Mouse (Mus musculus): ENCODE results near the gene Ifi203. TPM values are rescaled to one million over a fixed set of nuclear protein-coding genes. Genes with fewer than 3 reads are reported as not detected.
"Not testable (repeated sequence)": the region's sequence is repeated elsewhere in the genome, so short reads cannot be mapped to it uniquely, and the experiment has no call there.

Gene Ifi203
- polyA plus RNA-seq, 1 experiment from 2014 or later: 0.17 TPM

DNA sequence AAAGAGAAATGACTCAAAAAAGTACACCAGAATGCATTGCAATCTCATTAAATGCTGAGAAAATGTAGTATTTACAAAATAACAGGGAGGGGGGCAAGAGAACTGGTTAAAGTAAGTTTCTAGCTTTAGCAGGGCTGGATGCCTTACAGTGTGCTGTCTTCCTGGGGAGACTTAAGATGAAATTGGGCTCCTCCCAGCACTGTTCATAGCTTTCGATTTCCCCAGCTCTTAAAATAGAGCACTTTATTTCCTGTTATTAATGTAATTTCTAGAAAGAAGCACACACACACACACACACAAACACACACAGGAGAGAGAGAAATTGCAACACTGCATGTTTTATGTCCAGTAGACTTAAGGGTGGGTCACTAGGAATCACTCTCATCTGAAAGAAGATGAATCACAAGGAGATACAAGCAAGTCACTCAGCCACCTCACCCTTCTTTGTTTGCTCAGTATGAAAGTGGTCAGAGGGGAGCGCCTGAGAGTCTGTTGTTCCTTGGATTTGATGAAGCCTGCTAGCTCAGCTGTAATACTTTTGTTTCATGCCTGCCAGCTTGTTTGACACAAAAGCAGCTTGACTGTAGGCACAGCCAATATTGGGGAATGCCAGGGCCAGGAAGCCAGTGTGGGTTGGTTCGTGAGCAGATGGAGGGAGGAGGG, 62.3 kb downstream of the Ifi203 start:
- H3K4me1 ChIP-seq (ENCODE audit: control insufficient read depth, insufficient read depth, low read length); H3K4me3 ChIP-seq (ENCODE audit: low read depth, low read length); DNase-seq (ENCODE audit: low spot score); H3K9ac ChIP-seq (replicated peaks; ENCODE audit: low read length); ATAC-seq (replicated peaks; ENCODE audit: insufficient number of reproducible peaks, low FRiP score, low TSS enrichment, low read depth); H3K9me3 ChIP-seq (replicated peaks; ENCODE audit: control insufficient read depth, low read length); H3K4me2 ChIP-seq (ENCODE audit: low read depth, low read length); H3K36me3 ChIP-seq (replicated peaks; ENCODE audit: control insufficient read depth, insufficient read depth, low read depth, low read length); H3K27ac ChIP-seq (replicated peaks; ENCODE audit: low read depth, low read length); H3K27me3 ChIP-seq (ENCODE audit: control insufficient read depth, insufficient read depth, low read length): not testable (repeated sequence)
- 81% methylated on average over 3 of the region's 3 CpGs for WGBS

DNA sequence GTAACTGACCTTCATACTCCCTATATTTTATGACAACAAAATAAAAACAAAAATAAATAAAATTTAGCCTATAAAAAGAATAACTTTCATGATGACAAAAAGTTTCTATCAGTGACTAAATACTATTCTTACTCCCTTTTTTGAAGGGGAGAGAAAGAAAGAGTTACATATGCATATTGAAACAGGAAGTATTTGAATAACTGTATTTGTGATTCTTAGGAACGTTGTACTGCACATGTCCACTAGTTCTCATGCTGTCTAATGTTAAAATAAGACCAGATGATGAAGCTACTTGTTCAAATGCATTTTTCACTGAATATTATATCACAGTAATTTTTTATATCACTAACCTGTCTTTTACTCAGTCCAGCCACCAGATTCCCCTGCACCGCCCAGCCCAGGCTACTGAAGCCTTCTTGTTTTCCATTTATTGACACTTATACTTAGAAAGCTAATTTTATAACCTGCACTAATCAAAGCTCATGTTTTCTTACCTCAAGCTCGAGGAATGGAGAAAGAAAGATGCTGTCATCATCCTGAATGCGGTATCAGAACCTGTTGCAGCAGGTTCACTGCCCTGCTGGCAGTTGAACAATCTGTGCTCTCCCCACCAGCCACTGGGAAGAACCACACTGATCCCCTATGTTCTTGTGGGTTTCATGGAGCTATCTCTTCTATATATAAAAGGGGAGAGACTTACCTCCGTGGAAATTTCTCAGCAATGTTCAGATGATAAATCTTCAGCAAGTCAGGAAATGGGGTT, 63.1 kb downstream of the Ifi203 start:
- not testable (repeated sequence) for H3K27ac ChIP-seq (replicated peaks; ENCODE audit: low read depth, low read length); H3K27me3 ChIP-seq (ENCODE audit: control insufficient read depth, insufficient read depth, low read length); ATAC-seq (replicated peaks; ENCODE audit: insufficient number of reproducible peaks, low FRiP score, low TSS enrichment, low read depth); H3K4me2 ChIP-seq (ENCODE audit: low read depth, low read length); H3K4me1 ChIP-seq (ENCODE audit: control insufficient read depth, insufficient read depth, low read length); H3K36me3 ChIP-seq (replicated peaks; ENCODE audit: control insufficient read depth, insufficient read depth, low read depth, low read length); H3K9ac ChIP-seq (replicated peaks; ENCODE audit: low read length); DNase-seq (ENCODE audit: low spot score); H3K9me3 ChIP-seq (replicated peaks; ENCODE audit: control insufficient read depth, low read length); H3K4me3 ChIP-seq (ENCODE audit: low read depth, low read length)
- WGBS: 82% methylated on average over 5 of the region's 5 CpGs

DNA sequence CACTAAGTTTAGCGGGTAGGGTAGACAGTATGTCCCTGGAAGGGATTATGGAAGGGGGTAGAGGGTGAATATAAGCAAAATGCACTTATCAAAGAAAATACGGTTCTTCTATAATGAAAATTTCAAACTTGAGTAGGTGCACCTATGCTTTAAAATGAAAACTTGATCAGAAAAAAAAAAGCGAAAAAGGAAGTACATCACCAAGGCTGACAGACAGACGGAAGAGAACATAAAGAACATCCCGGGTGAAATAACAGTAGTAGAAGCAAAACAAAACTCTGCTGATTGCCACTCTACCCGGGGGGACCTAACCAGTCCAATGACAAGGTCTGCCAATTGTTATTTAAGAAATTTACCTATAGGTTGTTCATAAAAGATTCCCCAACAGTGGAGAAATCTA, 64.2 kb downstream of the Ifi203 start:
- H3K4me1 ChIP-seq (ENCODE audit: control insufficient read depth, insufficient read depth, low read length); DNase-seq (ENCODE audit: low spot score); H3K9me3 ChIP-seq (replicated peaks; ENCODE audit: control insufficient read depth, low read length); H3K27me3 ChIP-seq (ENCODE audit: control insufficient read depth, insufficient read depth, low read length); ATAC-seq (replicated peaks; ENCODE audit: insufficient number of reproducible peaks, low FRiP score, low TSS enrichment, low read depth); H3K4me3 ChIP-seq (ENCODE audit: low read depth, low read length); H3K4me2 ChIP-seq (ENCODE audit: low read depth, low read length); H3K27ac ChIP-seq (replicated peaks; ENCODE audit: low read depth, low read length); H3K9ac ChIP-seq (replicated peaks; ENCODE audit: low read length); H3K36me3 ChIP-seq (replicated peaks; ENCODE audit: control insufficient read depth, insufficient read depth, low read depth, low read length): not testable (repeated sequence)
- WGBS: 86% methylated on average over 6 of the region's 6 CpGs

- not testable (repeated sequence) for H3K4me2 ChIP-seq (ENCODE audit: low read depth, low read length); H3K27ac ChIP-seq (replicated peaks; ENCODE audit: low read depth, low read length); H3K9ac ChIP-seq (replicated peaks; ENCODE audit: low read length); H3K36me3 ChIP-seq (replicated peaks; ENCODE audit: control insufficient read depth, insufficient read depth, low read depth, low read length); H3K4me3 ChIP-seq (ENCODE audit: low read depth, low read length); DNase-seq (ENCODE audit: low spot score); H3K27me3 ChIP-seq (ENCODE audit: control insufficient read depth, insufficient read depth, low read length); H3K9me3 ChIP-seq (replicated peaks; ENCODE audit: control insufficient read depth, low read length); H3K4me1 ChIP-seq (ENCODE audit: control insufficient read depth, insufficient read depth, low read length); ATAC-seq (replicated peaks; ENCODE audit: insufficient number of reproducible peaks, low FRiP score, low TSS enrichment, low read depth)
- 77% methylated on average over 1 of the region's 1 CpGs for WGBS
These were observed 65.3 kb downstream of the Ifi203 start for GRCm38 (mm10) chr1:173877125-173877524.

Other genes starting within 250 kb of the Ifi203 start
- 0.74 and 0.95 TPM in 2 replicates for gene Ifi207, start 200.9 kb downstream of the Ifi203 start, polyA plus RNA-seq (2014; fragmentation: Nextera tagmentation; extraction: Ambion mirVana)
- 1.00 and 1.0 TPM in 2 replicates for gene Ifi204, start 175.7 kb downstream of the Ifi203 start, polyA plus RNA-seq (2014; fragmentation: Nextera tagmentation; extraction: Ambion mirVana)
- gene Ifi211, start 29.6 kb downstream of the Ifi203 start, polyA plus RNA-seq (2014; fragmentation: Nextera tagmentation; extraction: Ambion mirVana): 0.28 and 0.40 TPM in 2 replicates
- 0.49 and 0.75 TPM in 2 replicates for gene Mndal, start 181 bp downstream of the Ifi203 start, polyA plus RNA-seq (2014; fragmentation: Nextera tagmentation; extraction: Ambion mirVana)
- gene Ifi202b, start 40.1 kb upstream of the Ifi203 start, polyA plus RNA-seq (2014; fragmentation: Nextera tagmentation; extraction: Ambion mirVana): 0.20 and 0.36 TPM in 2 replicates
- not detected in 2 replicates for gene Ifi205, start 89.1 kb upstream of the Ifi203 start, polyA plus RNA-seq (2014; fragmentation: Nextera tagmentation; extraction: Ambion mirVana)
- not detected in 2 replicates for gene Olfr433, start 98.0 kb upstream of the Ifi203 start, polyA plus RNA-seq (2014; fragmentation: Nextera tagmentation; extraction: Ambion mirVana)
- gene Olfr432, start 106.5 kb upstream of the Ifi203 start, polyA plus RNA-seq (2014; fragmentation: Nextera tagmentation; extraction: Ambion mirVana): not detected in 2 replicates
- gene Olfr430, start 123.9 kb upstream of the Ifi203 start, polyA plus RNA-seq (2014; fragmentation: Nextera tagmentation; extraction: Ambion mirVana): 0.07 TPM in 1 of 2 replicates, not detected in the other
- gene Olfr429, start 141.7 kb upstream of the Ifi203 start, polyA plus RNA-seq (2014; fragmentation: Nextera tagmentation; extraction: Ambion mirVana): not detected in 2 replicates
- gene Olfr427, start 154.2 kb upstream of the Ifi203 start, polyA plus RNA-seq (2014; fragmentation: Nextera tagmentation; extraction: Ambion mirVana): not detected in 2 replicates
- gene Olfr231, start 178.5 kb upstream of the Ifi203 start, polyA plus RNA-seq (2014; fragmentation: Nextera tagmentation; extraction: Ambion mirVana): 0.64 and 0.90 TPM in 2 replicates
- 0.29 TPM in 1 of 2 replicates, not detected in the other for gene Olfr424, start 188.8 kb upstream of the Ifi203 start, polyA plus RNA-seq (2014; fragmentation: Nextera tagmentation; extraction: Ambion mirVana)
- gene Olfr420, start 213.0 kb upstream of the Ifi203 start, polyA plus RNA-seq (2014; fragmentation: Nextera tagmentation; extraction: Ambion mirVana): 0.14 and 0.34 TPM in 2 replicates
- 2.0 and 2.4 TPM in 2 replicates for gene Spta1, start 230.1 kb upstream of the Ifi203 start, polyA plus RNA-seq (2014; fragmentation: Nextera tagmentation; extraction: Ambion mirVana)